Mouse (Mus musculus) central nervous system, embryonic 11.5 days (tissue): ENCODE measurements around the gene Rab3c. TPM values are rescaled to one million over a fixed set of nuclear protein-coding genes. Genes with fewer than 3 reads are reported as not detected.

Source experiments
- polyA plus RNA-seq: library from polyadenylated mRNA; depleted of rRNA; stranded (reverse); fragments of >200 nt; gene quantifications from 2 replicates; pipeline ENCODE4 v1.2.3, GENCODE M21; 2012; rRNA removed

Gene Rab3c
- 11.4 and 14.3 TPM in 2 replicates for polyA plus RNA-seq

DNA sequence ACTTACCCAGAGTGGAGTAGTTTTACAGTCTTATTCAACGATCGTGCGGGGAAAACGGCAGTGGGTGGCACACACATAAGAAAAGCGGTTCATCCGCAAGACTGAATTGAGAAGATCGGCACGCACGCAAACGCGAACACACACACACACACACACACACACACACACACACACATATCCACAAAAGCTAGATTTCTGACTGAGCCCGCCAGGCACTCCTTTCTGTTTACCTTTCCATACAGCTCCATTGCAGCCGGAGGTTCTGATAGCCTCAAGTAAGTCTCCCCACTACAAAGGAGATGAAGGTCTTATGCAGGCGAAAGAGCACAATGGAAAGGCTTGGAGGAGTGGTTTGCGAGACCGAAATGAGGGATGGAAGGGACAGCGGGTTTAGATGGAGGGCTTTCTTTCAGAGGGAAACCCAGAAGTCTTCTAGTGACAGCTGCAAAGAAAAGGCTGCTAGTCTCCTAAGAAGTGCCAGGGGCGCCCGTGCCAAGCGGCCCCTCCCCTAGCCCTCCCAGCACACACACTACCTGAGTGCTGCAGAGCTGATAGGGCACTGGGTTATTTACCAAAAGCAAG is at the start of gene Rab3c:
Gene Rab3c, minus strand, starts transcription at position 434 of the 582 bp plus-strand sequence.

Other genes with a start within 250 kb of the Rab3c start
- gene Gapt, start 76.2 kb upstream of the Rab3c start, polyA plus RNA-seq = 0.13 and 0.21 TPM in 2 replicates
- 28.2 and 52.6 TPM in 2 replicates for gene Plk2, start 114.0 kb upstream of the Rab3c start, polyA plus RNA-seq